Mouse (Mus musculus) G1E (cell line): ENCODE data around the gene Rgs3. TPM values are rescaled to one million over a fixed set of nuclear protein-coding genes. Genes with fewer than 3 reads are reported as not detected.

ENCODE experiments used
- ATAC-seq: 2 replicates; pipeline ENCODE4 v1.8.0; 2016; ENCODE audit warnings: mild to moderate bottlenecking; ENCODE audit not compliant: insufficient number of reproducible peaks, poor library complexity, low FRiP score, severe bottlenecking; ENCODE audit errors: extremely low read depth
- DNase-seq: peaks from one replicate; pipeline ENCODE4 v3.0.0; 2012; ENCODE audit warnings: low spot score
- H3K27me3 ChIP-seq: 2 replicates; pipeline ENCODE4 v1.6.1; 2012; ENCODE audit warnings: mild to moderate bottlenecking, low read length, inconsistent platforms; ENCODE audit not compliant: insufficient read depth
- H3K36me3 ChIP-seq: replicated peaks from 2 replicates; pipeline ENCODE3; 2012; ENCODE audit warnings: mild to moderate bottlenecking, inconsistent platforms
- H3K4me1 ChIP-seq: 2 replicates; pipeline ENCODE4 v1.6.1; 2012; ENCODE audit warnings: low read depth, low read length, inconsistent platforms, mixed read lengths; ENCODE audit not compliant: insufficient read depth
- H3K4me3 ChIP-seq: 2 replicates; pipeline ENCODE4 v1.5.1; 2012; ENCODE audit warnings: low read depth, mild to moderate bottlenecking, inconsistent platforms, low read length, moderate library complexity, mixed read lengths
- H3K9me3 ChIP-seq: replicated peaks from 2 replicates; pipeline ENCODE4 v1.6.1; 2012; ENCODE audit warnings: inconsistent platforms
- CTCF ChIP-seq: IDR thresholded peaks from 2 replicates; pipeline ENCODE4 v1.5.1; 2012; ENCODE audit warnings: low read depth, low read length, inconsistent platforms, mixed read lengths
- GATA1 ChIP-seq: IDR thresholded peaks from 2 replicates; pipeline ENCODE4 v1.6.1; 2012; ENCODE audit warnings: borderline replicate concordance, low read length, inconsistent platforms, mixed read lengths
- GATA2 ChIP-seq: IDR thresholded peaks from 2 replicates; pipeline ENCODE4 v1.6.1; 2012; ENCODE audit warnings: low read depth, low read length, inconsistent platforms, borderline replicate concordance
- POLR2AphosphoS5 ChIP-seq: IDR thresholded peaks from 2 replicates; pipeline ENCODE4 v1.6.1; 2012; ENCODE audit warnings: low read depth, low read length, inconsistent platforms; ENCODE audit not compliant: insufficient replicate concordance
- TAL1 ChIP-seq: conservative IDR thresholded peaks from 2 replicates; pipeline ENCODE4 v1.6.1; 2012; ENCODE audit warnings: low read depth, low read length, inconsistent platforms, mixed read lengths
- polyA plus RNA-seq: library from polyadenylated mRNA; stranded (reverse); fragments of >175 nt; gene quantifications from 2 replicates; pipeline ENCODE4 v1.2.3, GENCODE M21; 2012
- total RNA-seq, 2 experiments: library from RNA; stranded (forward) in 1 of 2; stranded (reverse) in 1 of 2; fragments of 200-1000 nt in 1 of 2; fragments of >200 nt in 1 of 2; fragmentation: Nextera tagmentation in 1 of 2; gene quantifications; 2 replicates each; pipeline ENCODE4 v1.2.3; 2014 to 2017

The Rgs3 gene
- total and polyA plus RNA-seq, 3 experiments, result 0.16 TPM; not detected in 2

- no peak overlapping the region for H3K4me3 ChIP-seq
- no peaks in the 10 kb centered on the region for H3K36me3 ChIP-seq
- H3K27me3 ChIP-seq, result no peaks in the 10 kb centered on the region
- no peak for ATAC-seq
- TF ChIP-seq GATA2, result no peak
- no peak for TF ChIP-seq GATA1
- TF ChIP-seq CTCF, result no peak
- TF ChIP-seq TAL1, result no peak
- peaks cover 64% of the 10 kb centered on the region for H3K9me3 ChIP-seq
- H3K4me1 ChIP-seq, result no peaks in the 10 kb centered on the region
- DNase-seq, result no peak
These were observed 53.2 kb downstream of the Rgs3 start for GRCm38 (mm10) chr4:62612601-62613501.

- Histone ChIP-seq H3K9me3 (peaks cover 66% of the 10 kb centered on the region), H3K4me3 (no peak overlapping the region), H3K4me1 (no peaks in the 10 kb centered on the region), H3K27me3 (no peaks in the 10 kb centered on the region), H3K36me3 (no peaks in the 10 kb centered on the region)
- DNase-seq, result no peak
- ATAC-seq, result no peak
- no peak for TF ChIP-seq CTCF
- TF ChIP-seq GATA1, result no peak
- no peak for TF ChIP-seq POLR2AphosphoS5
- TF ChIP-seq GATA2, result no peak
- TF ChIP-seq TAL1, result no peak
These were observed 54.2 kb downstream of the Rgs3 start for GRCm38 (mm10) chr4:62613646-62614365.

- ATAC-seq (no peak), DNase-seq (no peak)
- H3K4me1 ChIP-seq, result no peaks in the 10 kb centered on the region
- peaks cover 74% of the 10 kb centered on the region for H3K9me3 ChIP-seq
- H3K27me3 ChIP-seq, result no peaks in the 10 kb centered on the region
- no peak overlapping the region for H3K4me3 ChIP-seq
- no peaks in the 10 kb centered on the region for H3K36me3 ChIP-seq
- TF ChIP-seq CTCF (no peak), TAL1 (no peak)
These were observed 58.3 kb downstream of the Rgs3 start for GRCm38 (mm10) chr4:62617856-62618440.

- Histone ChIP-seq H3K4me1 (no peaks in the 10 kb centered on the region), H3K36me3 (no peaks in the 10 kb centered on the region), H3K9me3 (peaks cover 76% of the 10 kb centered on the region), H3K4me3 (no peak overlapping the region), H3K27me3 (no peaks in the 10 kb centered on the region)
- TF ChIP-seq GATA1 (no peak), GATA2 (no peak), POLR2AphosphoS5 (no peak), CTCF (no peak)
- DNase-seq, result no peak
- no peak for ATAC-seq
These were observed 59.8 kb downstream of the Rgs3 start for GRCm38 (mm10) chr4:62619232-62619964.

- DNase-seq (no peak), ATAC-seq (no peak)
- peaks cover 74% of the 10 kb centered on the region for H3K9me3 ChIP-seq
- no peaks in the 10 kb centered on the region for H3K36me3 ChIP-seq
- no peak overlapping the region for H3K4me3 ChIP-seq
- no peaks in the 10 kb centered on the region for H3K4me1 ChIP-seq
- TF ChIP-seq CTCF (no peak), POLR2AphosphoS5 (no peak), GATA2 (no peak), GATA1 (no peak), TAL1 (no peak)
- H3K27me3 ChIP-seq, result no peaks in the 10 kb centered on the region
These were observed 60.3 kb downstream of the Rgs3 start for GRCm38 (mm10) chr4:62619965-62620244.

GRCm38 (mm10) chr4:62621151-62621550, 61.5 kb downstream of the Rgs3 start:
- Histone ChIP-seq H3K36me3 (no peaks in the 10 kb centered on the region), H3K4me3 (no peak overlapping the region), H3K9me3 (peaks cover 75% of the 10 kb centered on the region), H3K27me3 (no peaks in the 10 kb centered on the region), H3K4me1 (no peaks in the 10 kb centered on the region)
- no peak for ATAC-seq
- TF ChIP-seq POLR2AphosphoS5, result no peak
- TF ChIP-seq GATA2, result no peak
- TF ChIP-seq CTCF, result no peak
- no peak for TF ChIP-seq GATA1
- no peak for TF ChIP-seq TAL1
- DNase-seq, result no peak
